Mouse (Mus musculus) limb, embryonic 10.5 days (tissue): Measurements from ENCODE around the gene Chuk. TPM values are rescaled to one million over a fixed set of nuclear protein-coding genes. Genes with fewer than 3 reads are reported as not detected.

ENCODE experiments used
- polyA plus RNA-seq: library from polyadenylated mRNA; unstranded; fragments of >200 nt; fragmentation: Nextera tagmentation; extraction: Ambion mirVana; gene quantifications from 2 replicates; pipeline ENCODE4 v1.2.1, GENCODE M21; 2016

The Chuk gene
- polyA plus RNA-seq, 1 experiment from 2014 or later, result 48.2 TPM

Other genes with a start within 250 kb of the Chuk start
- 19.4 and 22.0 TPM in 2 replicates for gene Dnmbp, start 167.3 kb downstream of the Chuk start, polyA plus RNA-seq
- 0.10 TPM in 1 of 2 replicates, not detected in the other for gene Cpn1, start 120.9 kb downstream of the Chuk start, polyA plus RNA-seq
- gene Cyp2c23, start 78.3 kb downstream of the Chuk start, polyA plus RNA-seq, result not detected in 2 replicates
- 20.7 and 22.6 TPM in 2 replicates for gene Erlin1, start 37.7 kb downstream of the Chuk start, polyA plus RNA-seq
- 41.2 and 46.9 TPM in 2 replicates for gene Cwf19l1, start 28.4 kb upstream of the Chuk start, polyA plus RNA-seq
- 105 and 113 TPM in 2 replicates for gene Bloc1s2, start 39.0 kb upstream of the Chuk start, polyA plus RNA-seq
- gene Pkd2l1, start 85.0 kb upstream of the Chuk start, polyA plus RNA-seq, result not detected in 2 replicates
- 0.41 TPM in 1 of 2 replicates, not detected in the other for gene Scd3, start 95.8 kb upstream of the Chuk start, polyA plus RNA-seq
- gene Scd2, start 186.2 kb upstream of the Chuk start, polyA plus RNA-seq, result 324 and 335 TPM in 2 replicates
- gene Scd4, start 225.6 kb upstream of the Chuk start, polyA plus RNA-seq, result 0.08 and 0.11 TPM in 2 replicates